Mouse (Mus musculus) limb, embryonic 10.5 days (tissue): ENCODE results near the gene Osbpl3. TPM values are rescaled to one million over a fixed set of nuclear protein-coding genes. Genes with fewer than 3 reads are reported as not detected.
A peak's percentile ranks its signal among the peaks of the same experiment; 100 is the strongest.

Experiments
- DNase-seq: peaks from one replicate; pipeline ENCODE4 v3.0.0-alpha.2; 2017; ENCODE audit warnings: low spot score
- H3K27ac ChIP-seq: fragments of 300-500 bp; sonication (generic); 2 replicates; pipeline ENCODE4 v1.5.1; 2016; ENCODE audit warnings: mild to moderate bottlenecking
- H3K27me3 ChIP-seq: fragments of 300-500 bp; sonication (generic); 2 replicates; pipeline ENCODE4 v1.6.1; 2016; ENCODE audit warnings: low read depth, mild to moderate bottlenecking; ENCODE audit not compliant: poor library complexity, severe bottlenecking
- H3K36me3 ChIP-seq: fragments of 300-500 bp; sonication (generic); 2 replicates; pipeline ENCODE4 v1.6.1; 2016; ENCODE audit warnings: mild to moderate bottlenecking, moderate library complexity
- H3K4me1 ChIP-seq: fragments of 300-500 bp; sonication (generic); 2 replicates; pipeline ENCODE4 v1.6.1; 2016
- H3K4me3 ChIP-seq: fragments of 300-500 bp; sonication (generic); 2 replicates; pipeline ENCODE4 v1.5.1; 2016; ENCODE audit warnings: mild to moderate bottlenecking, moderate library complexity
- H3K9me3 ChIP-seq: fragments of 300-500 bp; sonication (generic); replicated peaks from 2 replicates; pipeline ENCODE4 v1.6.1; 2016; ENCODE audit warnings: mild to moderate bottlenecking
- WGBS: fragments of 180-500 bp; shearing (Covaris S2); methylation state at CpG from one replicate; pipeline ENCODE4 v1.1.7; 2016; 5-methylcytosine and 5-hydroxymethylcytosine counted together
- polyA plus RNA-seq: library from polyadenylated mRNA; unstranded; fragments of >200 nt; fragmentation: Nextera tagmentation; extraction: Ambion mirVana; gene quantifications from 2 replicates; pipeline ENCODE4 v1.2.1, GENCODE M21; 2016

Gene Osbpl3
- polyA plus RNA-seq, result 4.5 and 7.0 TPM in 2 replicates

DNA sequence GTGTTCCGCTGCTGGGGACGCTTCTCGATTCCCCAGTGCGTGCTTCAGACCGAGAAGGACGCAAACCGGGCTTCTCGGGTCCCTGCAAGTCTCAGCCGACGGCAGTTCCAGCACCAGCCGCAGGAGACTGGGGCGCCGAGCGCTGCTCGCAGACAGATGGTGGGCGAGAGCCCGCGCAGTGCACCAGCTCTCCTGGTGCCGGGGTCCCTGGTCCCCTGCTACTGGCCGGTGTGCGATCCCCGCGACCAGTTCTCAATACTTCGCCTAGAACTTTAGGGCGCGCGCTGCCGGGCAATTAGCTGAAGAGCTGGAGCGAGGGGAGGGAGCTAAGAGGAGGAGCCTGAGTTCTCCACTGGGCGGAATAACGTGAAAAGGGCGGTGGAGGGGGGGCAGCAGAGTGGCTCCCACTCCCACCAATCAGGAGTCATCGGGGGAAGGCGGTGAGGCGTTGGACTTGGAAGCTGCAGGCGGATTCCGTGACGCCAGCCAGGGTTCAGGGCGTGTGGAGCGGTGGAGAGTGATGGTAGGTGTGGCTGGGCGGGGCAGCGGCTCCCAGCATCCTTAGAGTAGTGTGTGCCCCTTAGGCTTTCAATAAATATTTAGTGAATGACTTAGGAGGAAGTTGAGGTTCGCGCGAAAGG, at the start of gene Osbpl3:
TSS of gene Osbpl3 (minus strand) at position 373 of the 641 bp plus-strand sequence.
- Histone ChIP-seq H3K4me1 (peaks cover 21% of the 10 kb centered on the region), H3K4me3 (peak within 1 kb of the TSS; percentile 76), H3K27ac (peak within 1 kb of the TSS; percentile 83), H3K9me3 (no peaks in the 10 kb centered on the region), H3K36me3 (no peaks in the 10 kb centered on the region), H3K27me3 (peaks cover 19% of the 10 kb centered on the region)
- WGBS, result under 1% methylated on average over 45 of the region's 45 CpGs
- peak; percentile 90 for DNase-seq

DNA sequence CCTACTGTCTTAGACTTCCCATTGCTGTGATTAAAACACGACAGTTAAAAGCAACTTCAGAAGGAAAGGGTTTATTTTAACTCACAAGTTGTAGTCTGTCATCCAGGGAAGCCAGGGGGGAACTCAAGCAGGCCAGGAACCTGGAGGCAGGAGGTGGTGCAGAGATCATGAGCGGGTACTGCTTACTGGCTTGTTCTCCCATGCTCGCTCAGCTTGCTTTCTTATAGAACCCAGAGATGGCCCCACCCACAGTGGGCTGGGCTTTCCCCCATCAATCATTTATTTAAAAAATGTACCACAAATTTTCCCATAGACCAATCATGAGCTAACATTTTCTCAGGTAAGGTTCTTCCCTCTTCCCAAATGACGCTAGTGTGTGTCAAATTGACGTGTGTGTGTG, 49.5 kb upstream of the Osbpl3 start:
- no peak for DNase-seq
- WGBS, result 82% methylated on average over 5 of the region's 5 CpGs
- H3K27me3 ChIP-seq, result no peaks in the 10 kb centered on the region
- peaks cover 16% of the 10 kb centered on the region for H3K4me1 ChIP-seq
- no peaks in the 10 kb centered on the region for H3K9me3 ChIP-seq
- no peak overlapping the region for H3K27ac ChIP-seq
- H3K36me3 ChIP-seq, result no peaks in the 10 kb centered on the region
- no peak overlapping the region for H3K4me3 ChIP-seq

DNA sequence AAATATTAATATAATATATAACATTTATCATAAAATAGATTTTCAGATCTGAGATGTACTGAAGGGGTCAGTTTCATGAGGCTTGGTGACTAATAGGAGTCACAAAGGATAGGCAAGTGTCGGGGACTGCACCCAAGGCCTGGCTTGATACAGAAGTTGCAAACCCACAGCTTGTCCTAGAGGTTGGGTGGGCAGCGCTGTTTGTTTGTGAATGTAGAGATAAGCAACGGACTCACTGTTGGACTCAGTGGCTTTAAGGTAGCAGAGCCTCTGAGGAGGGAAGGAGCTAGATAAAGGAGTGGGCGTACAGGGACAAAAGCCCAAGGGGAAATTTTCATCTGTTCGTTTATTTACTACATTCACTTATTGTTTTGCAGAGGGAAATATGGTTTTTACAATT, 48.7 kb upstream of the Osbpl3 start:
- Histone ChIP-seq H3K27me3 (no peaks in the 10 kb centered on the region), H3K4me1 (peaks cover 16% of the 10 kb centered on the region), H3K27ac (no peak overlapping the region; the same call in 1 of the 2 replicates), H3K36me3 (no peaks in the 10 kb centered on the region), H3K9me3 (no peaks in the 10 kb centered on the region), H3K4me3 (no peak overlapping the region)
- WGBS, result 89% methylated on average over 5 of the region's 5 CpGs
- no peak for DNase-seq

DNA sequence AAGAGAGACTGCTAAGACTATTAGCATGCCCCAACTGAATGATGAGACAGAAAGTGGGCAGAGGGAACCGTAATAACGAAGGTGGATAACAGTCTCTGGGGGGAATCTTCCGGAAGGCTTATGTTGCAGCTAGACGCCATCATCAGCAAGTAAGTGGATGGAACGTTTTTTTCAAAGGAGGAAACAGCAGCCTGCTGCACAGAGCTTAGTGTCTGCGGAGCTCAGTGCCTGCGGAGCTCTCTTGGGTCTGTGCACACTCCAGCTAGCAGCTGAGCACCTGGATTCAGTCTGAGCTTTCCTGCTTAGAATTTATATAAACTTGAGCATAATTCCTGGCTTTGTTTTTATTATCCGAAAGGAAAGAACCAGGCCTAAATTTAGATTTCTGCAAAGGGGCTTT, 47.8 kb upstream of the Osbpl3 start:
- peaks cover 11% of the 10 kb centered on the region for H3K4me1 ChIP-seq
- WGBS, result 72% methylated on average over 8 of the region's 8 CpGs
- H3K27me3 ChIP-seq, result no peaks in the 10 kb centered on the region
- H3K4me3 ChIP-seq, result no peak overlapping the region
- no peak for DNase-seq
- H3K9me3 ChIP-seq, result no peaks in the 10 kb centered on the region
- no peak overlapping the region for H3K27ac ChIP-seq
- no peaks in the 10 kb centered on the region for H3K36me3 ChIP-seq

DNA sequence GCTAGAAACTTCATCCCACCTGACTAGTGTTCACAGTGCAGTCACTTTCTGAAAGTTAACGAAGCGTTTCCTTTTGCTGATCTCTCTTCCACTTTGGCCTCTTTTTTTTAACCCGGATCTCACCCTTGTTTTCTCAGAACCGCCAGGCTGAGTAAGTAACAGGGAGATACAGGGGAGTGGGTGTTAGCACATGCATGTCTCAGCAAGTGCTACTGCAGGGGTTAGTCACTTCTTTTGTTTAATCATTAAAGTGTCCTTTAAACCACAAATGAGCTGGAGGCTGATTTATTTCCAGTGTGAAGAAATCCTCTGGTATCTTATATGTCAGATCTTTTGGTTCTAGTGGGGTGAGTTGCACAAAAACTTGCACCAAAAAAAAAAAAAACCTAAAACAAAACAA, 47.0 kb upstream of the Osbpl3 start:
- H3K4me3 ChIP-seq, result no peak overlapping the region
- DNase-seq, result no peak
- H3K36me3 ChIP-seq, result no peaks in the 10 kb centered on the region
- no peaks in the 10 kb centered on the region for H3K27me3 ChIP-seq
- peaks cover 8% of the 10 kb centered on the region for H3K4me1 ChIP-seq
- H3K27ac ChIP-seq, result no peak overlapping the region
- 72% methylated on average over 4 of the region's 4 CpGs for WGBS
- no peaks in the 10 kb centered on the region for H3K9me3 ChIP-seq

DNA sequence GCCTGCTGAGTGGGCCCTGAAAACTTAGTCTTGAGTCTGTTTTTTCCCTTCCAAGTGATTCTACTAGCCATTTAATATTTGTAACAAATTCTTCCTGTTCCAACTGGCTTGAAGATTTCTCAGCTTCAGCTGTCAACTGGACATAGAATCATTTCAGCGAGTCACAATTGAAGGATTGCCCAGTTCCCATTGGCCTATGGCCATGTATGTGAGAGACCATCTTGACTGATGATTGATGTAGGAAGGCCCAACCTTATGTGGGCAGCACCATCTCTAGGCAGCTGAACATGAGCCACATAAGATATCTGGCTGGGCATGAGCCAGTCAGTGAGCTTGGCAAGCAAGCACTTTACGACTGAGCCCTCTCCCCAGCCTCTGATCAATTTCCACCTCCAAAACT, 42.3 kb upstream of the Osbpl3 start:
- DNase-seq, result no peak
- Histone ChIP-seq H3K27ac (no peak overlapping the region), H3K27me3 (no peaks in the 10 kb centered on the region), H3K4me1 (no peaks in the 10 kb centered on the region), H3K4me3 (no peak overlapping the region), H3K36me3 (no peaks in the 10 kb centered on the region), H3K9me3 (no peaks in the 10 kb centered on the region)
- WGBS, result 90% methylated on average over 2 of the region's 2 CpGs

DNA sequence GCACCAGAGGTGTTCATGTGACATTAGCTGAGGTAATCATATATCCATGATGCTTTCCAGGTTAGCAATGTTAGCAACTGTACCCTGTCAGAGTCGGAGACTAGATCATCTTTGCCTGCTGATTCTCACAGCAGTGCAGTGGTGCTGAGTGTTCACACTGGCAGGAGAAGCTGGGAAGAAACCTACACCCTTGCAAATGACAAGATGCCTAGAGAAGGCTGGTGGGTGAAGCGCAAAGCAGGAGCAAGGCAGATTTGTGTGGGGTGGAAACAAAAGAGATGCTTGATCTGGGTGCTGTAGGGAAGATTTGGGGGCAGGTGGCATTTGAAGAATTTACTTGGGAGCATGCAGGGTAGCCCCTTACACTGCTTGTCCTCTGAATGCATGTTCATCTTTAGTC, 34.5 kb upstream of the Osbpl3 start:
- Histone ChIP-seq H3K9me3 (no peaks in the 10 kb centered on the region), H3K36me3 (no peaks in the 10 kb centered on the region), H3K27ac (no peak overlapping the region), H3K4me3 (no peak overlapping the region), H3K4me1 (no peaks in the 10 kb centered on the region), H3K27me3 (no peaks in the 10 kb centered on the region)
- DNase-seq, result no peak
- 81% methylated on average over 2 of the region's 2 CpGs for WGBS

DNA sequence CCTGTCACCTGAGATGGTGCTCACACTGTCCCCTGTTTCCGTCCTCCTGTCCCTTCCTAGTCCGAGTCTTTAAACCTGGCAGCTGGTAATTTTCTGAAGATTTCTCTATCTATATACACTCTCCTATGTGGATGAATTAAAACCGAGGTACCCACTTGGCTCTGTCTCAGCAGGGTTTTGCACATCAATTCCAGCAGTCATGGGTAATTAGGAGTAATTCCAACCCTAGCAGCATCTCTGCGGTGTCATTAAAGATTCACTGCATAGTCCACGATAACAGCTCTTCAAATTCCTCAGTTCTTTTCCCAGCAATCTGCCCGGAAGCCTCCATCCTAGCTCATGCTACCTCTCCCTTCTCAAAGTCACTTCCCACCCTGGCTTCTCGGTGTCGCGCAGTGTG, 33.4 kb upstream of the Osbpl3 start:
- WGBS, result 72% methylated on average over 9 of the region's 9 CpGs
- H3K36me3 ChIP-seq, result no peaks in the 10 kb centered on the region
- no peak overlapping the region for H3K27ac ChIP-seq
- no peaks in the 10 kb centered on the region for H3K27me3 ChIP-seq
- H3K9me3 ChIP-seq, result no peaks in the 10 kb centered on the region
- no peaks in the 10 kb centered on the region for H3K4me1 ChIP-seq
- no peak overlapping the region for H3K4me3 ChIP-seq
- no peak for DNase-seq

DNA sequence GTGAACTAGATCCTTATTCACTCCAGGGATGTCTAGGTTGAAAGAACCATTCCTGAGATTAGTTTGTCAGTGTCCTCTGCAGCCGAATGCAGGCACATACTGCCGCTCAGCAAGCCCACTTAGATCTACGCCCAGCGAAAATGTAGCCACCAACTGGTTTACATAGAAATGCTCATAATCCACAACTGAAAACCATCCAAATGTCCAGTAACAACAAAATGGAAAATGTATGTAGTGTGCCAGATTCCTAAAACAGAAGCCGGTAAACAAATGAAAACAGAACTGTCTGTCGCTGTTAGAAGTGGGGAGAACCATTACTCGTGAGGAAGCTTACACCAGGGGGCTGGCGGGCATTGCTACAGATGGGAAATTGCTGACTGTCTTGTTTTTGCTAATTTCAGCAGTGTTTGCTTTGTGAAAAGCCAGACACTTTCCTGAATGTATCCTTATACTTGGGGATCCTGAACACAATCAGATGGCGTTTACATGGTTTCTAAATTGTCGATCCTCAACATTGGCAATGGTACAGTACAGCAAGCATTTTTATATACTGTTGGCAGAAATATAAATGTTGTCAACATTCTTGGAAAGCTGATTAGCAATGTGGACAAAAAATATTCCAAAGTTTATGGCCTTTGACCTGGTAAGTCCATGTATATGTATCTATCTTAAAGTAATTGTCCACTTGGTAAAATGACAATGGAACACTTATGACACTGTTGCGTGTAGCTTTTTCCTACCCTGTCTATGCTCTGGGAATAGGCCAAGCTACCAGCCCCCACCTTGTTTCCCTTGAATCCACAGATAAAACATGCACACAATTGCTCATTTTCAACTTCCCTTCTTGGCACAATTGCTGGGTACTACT, 30.3 kb upstream of the Osbpl3 start:
- 93% methylated on average over 11 of the region's 11 CpGs for WGBS
- Histone ChIP-seq H3K9me3 (no peaks in the 10 kb centered on the region), H3K4me1 (no peaks in the 10 kb centered on the region)

DNA sequence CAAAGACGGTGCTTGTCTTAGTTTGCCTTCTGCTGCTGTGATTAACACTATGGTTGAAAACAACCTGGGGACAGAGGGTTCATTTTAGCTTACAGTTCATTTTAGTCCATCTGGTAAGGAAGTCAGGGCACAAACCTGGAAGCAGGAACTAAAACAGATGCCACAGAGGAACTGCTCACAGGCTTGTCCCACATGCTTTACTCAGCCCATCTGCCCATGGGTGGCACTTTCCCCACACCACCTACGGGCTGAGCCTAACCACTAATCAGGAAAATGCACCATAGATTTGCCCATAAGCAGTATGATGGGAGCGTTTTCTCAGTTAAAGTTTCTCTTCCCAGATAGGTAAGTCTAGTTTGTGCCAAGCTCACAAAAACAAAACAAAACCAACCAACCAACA, 27.4 kb upstream of the Osbpl3 start:
- H3K4me3 ChIP-seq, result no peak overlapping the region
- 84% methylated on average over 3 of the region's 3 CpGs for WGBS
- no peaks in the 10 kb centered on the region; the same call in 1 of the 2 replicates for H3K27me3 ChIP-seq
- no peak overlapping the region for H3K27ac ChIP-seq
- H3K4me1 ChIP-seq, result no peaks in the 10 kb centered on the region
- H3K9me3 ChIP-seq, result no peaks in the 10 kb centered on the region
- H3K36me3 ChIP-seq, result no peaks in the 10 kb centered on the region
- no peak for DNase-seq

More for the DNA sequence above, 30.3 kb upstream of the Osbpl3 start:
- no peaks in the 10 kb centered on the region; the same call in 1 of the 2 replicates for H3K27me3 ChIP-seq
- DNase-seq, result no peak
- H3K36me3 ChIP-seq, result no peaks in the 10 kb centered on the region
- no peak overlapping the region for H3K27ac ChIP-seq
- no peak overlapping the region for H3K4me3 ChIP-seq

DNA sequence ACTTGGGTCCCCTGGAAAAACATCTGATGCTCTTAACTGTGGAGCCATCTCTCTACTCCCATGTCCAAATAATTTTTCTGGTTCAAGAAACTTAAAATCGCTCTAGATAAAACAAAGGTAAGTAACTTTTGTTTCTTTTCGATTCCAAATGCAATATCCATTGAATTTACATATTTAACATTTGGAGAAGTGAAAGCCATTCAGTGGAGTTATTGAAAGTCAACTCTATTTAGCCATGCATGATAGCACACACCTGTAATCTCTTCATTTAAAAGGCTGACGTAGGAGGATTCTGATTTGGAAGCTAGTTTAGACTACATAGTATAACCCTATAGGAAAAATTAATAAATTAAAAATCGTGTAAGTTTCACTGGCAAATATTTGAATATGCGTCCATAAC, 25.5 kb upstream of the Osbpl3 start:
- 85% methylated on average over 5 of the region's 5 CpGs for WGBS
- DNase-seq, result no peak

DNA sequence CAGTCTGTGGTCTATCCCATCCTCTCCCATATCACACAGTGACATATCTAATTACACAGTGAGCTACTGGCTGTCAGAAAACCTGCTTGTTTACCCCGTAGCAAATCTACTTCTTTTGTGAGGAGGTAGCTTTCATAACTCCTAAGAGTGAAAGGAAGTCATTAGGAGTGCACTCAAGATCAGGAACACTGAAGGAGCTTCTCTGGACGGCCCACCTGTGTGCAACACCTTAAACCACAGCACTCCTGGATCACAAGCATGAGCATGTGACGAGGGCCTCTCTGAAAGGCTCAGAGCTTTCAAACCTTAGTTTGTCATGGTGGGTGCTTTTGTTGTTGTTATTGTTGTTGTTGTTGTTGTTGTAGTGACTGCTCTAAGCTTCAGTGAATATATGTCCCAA, 10.4 kb upstream of the Osbpl3 start:
- H3K4me3 ChIP-seq, result no peak overlapping the region
- H3K4me1 ChIP-seq, result no peaks in the 10 kb centered on the region
- 76% methylated on average over 3 of the region's 3 CpGs for WGBS
- DNase-seq, result no peak
- no peaks in the 10 kb centered on the region for H3K9me3 ChIP-seq
- no peaks in the 10 kb centered on the region for H3K27me3 ChIP-seq
- no peaks in the 10 kb centered on the region for H3K36me3 ChIP-seq
- no peak overlapping the region for H3K27ac ChIP-seq

More for the DNA sequence above, 25.5 kb upstream of the Osbpl3 start:
- no peaks in the 10 kb centered on the region for H3K4me1 ChIP-seq
- H3K9me3 ChIP-seq, result no peaks in the 10 kb centered on the region
- H3K27ac ChIP-seq, result no peak overlapping the region
- no peak overlapping the region for H3K4me3 ChIP-seq
- no peaks in the 10 kb centered on the region for H3K36me3 ChIP-seq
- no peaks in the 10 kb centered on the region; the same call in 1 of the 2 replicates for H3K27me3 ChIP-seq

DNA sequence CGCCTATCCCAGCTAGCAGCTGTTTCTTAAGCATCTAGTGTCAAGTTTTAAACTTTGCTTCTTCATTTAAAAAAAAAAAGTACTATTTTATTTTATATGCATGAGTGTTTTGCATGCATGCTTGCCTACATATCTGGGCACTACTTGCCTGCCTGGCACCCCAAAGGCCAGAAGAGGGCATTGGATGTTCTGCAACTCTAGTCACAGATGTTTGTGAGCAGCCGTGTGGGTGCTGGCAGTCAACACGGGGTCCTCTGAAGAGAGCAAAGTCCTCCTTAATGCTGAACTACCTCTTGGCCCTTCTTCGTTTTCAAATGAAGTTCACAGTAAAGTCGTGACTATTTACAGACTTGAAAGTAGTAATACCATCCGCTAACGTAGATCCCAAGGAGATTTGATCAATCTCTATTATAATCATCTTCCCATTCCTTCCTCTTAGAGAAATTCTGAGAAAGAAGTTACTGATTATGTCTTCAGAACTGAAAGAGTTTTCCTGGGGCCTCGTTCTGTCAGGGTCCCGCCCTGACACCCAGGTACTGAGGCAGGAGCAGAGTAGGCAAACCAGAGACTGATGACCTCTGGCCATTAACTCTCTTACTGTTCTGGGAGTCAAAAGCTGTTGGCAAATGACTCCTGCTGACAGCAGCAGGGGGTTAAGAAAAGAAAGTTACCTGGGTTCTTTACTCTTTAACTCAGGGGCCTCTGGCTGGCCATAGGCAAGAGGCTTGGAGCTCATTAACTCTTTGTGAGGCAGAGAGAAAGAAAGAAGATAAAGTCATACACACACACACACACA, 8.9 kb upstream of the Osbpl3 start:
- Histone ChIP-seq H3K27me3 (no peaks in the 10 kb centered on the region), H3K27ac (no peak overlapping the region), H3K4me1 (no peaks in the 10 kb centered on the region), H3K36me3 (no peaks in the 10 kb centered on the region), H3K4me3 (no peak overlapping the region), H3K9me3 (no peaks in the 10 kb centered on the region)
- WGBS, result 81% methylated on average over 9 of the region's 9 CpGs
- no peak for DNase-seq
